Mouse (Mus musculus): Measurements from ENCODE around the gene Olfr790. TPM values are rescaled to one million over a fixed set of nuclear protein-coding genes. Genes with fewer than 3 reads are reported as not detected.

The Olfr790 gene
- not detected in 2 replicates for polyA plus RNA-seq (2012; ENCODE audit: low replicate concordance)

GRCm38 (mm10) chr10:129498192-129498591 lies at the start of gene Olfr790:
Olfr790 (plus strand) TSS chr10:129498492.

GRCm38 (mm10) chr10:129461562-129461961 lies 36.7 kb upstream of the Olfr790 start, which contains the start of gene Olfr787:
Olfr787 (plus strand) TSS chr10:129461862.

GRCm38 (mm10) chr10:129470698-129471097 lies 27.6 kb upstream of the Olfr790 start, which contains the start of gene Olfr788:
Olfr788 (plus strand) TSS chr10:129470998.

GRCm38 (mm10) chr10:129484452-129484851 lies 13.8 kb upstream of the Olfr790 start, which contains the start of gene Olfr789:
Olfr789 (plus strand) TSS chr10:129484752.

GRCm38 (mm10) chr10:129521492-129521891 lies 23.2 kb downstream of the Olfr790 start, which contains the start of gene Olfr791:
Olfr791 (plus strand) TSS chr10:129521792.

GRCm38 (mm10) chr10:129538862-129539261 lies 40.6 kb downstream of the Olfr790 start, which contains the start of gene Olfr792:
Olfr792 (plus strand) TSS chr10:129539162.

Other genes starting within 250 kb of the Olfr790 start
- gene Olfr776, start 239.4 kb upstream of the Olfr790 start, polyA plus RNA-seq (2012; ENCODE audit: low replicate concordance) = not detected in 2 replicates
- gene Olfr777, start 227.0 kb upstream of the Olfr790 start, polyA plus RNA-seq (2012; ENCODE audit: low replicate concordance) = not detected in 2 replicates
- gene Olfr780, start 180.4 kb upstream of the Olfr790 start, polyA plus RNA-seq (2012; ENCODE audit: low replicate concordance) = not detected in 2 replicates
- gene Olfr781, start 169.6 kb upstream of the Olfr790 start, polyA plus RNA-seq (2012; ENCODE audit: low replicate concordance) = not detected in 2 replicates
- gene Olfr782, start 149.6 kb upstream of the Olfr790 start, polyA plus RNA-seq (2012; ENCODE audit: low replicate concordance) = not detected in 2 replicates
- not detected in 2 replicates for gene Olfr784, start 114.4 kb upstream of the Olfr790 start, polyA plus RNA-seq (2012; ENCODE audit: low replicate concordance)
- not detected in 2 replicates for gene Olfr785, start 93.1 kb upstream of the Olfr790 start, polyA plus RNA-seq (2012; ENCODE audit: low replicate concordance)
- not detected in 2 replicates for gene Olfr786, start 71.2 kb upstream of the Olfr790 start, polyA plus RNA-seq (2012; ENCODE audit: low replicate concordance)
- gene Olfr787, start 36.6 kb upstream of the Olfr790 start, polyA plus RNA-seq (2012; ENCODE audit: low replicate concordance) = not detected in 2 replicates
- not detected in 2 replicates for gene Olfr788, start 27.5 kb upstream of the Olfr790 start, polyA plus RNA-seq (2012; ENCODE audit: low replicate concordance)
- not detected in 2 replicates for gene Olfr789, start 13.7 kb upstream of the Olfr790 start, polyA plus RNA-seq (2012; ENCODE audit: low replicate concordance)
- not detected in 2 replicates for gene Olfr791, start 23.3 kb downstream of the Olfr790 start, polyA plus RNA-seq (2012; ENCODE audit: low replicate concordance)
- not detected in 2 replicates for gene Olfr792, start 40.7 kb downstream of the Olfr790 start, polyA plus RNA-seq (2012; ENCODE audit: low replicate concordance)
- not detected in 2 replicates for gene Olfr794, start 69.2 kb downstream of the Olfr790 start, polyA plus RNA-seq (2012; ENCODE audit: low replicate concordance)
- not detected in 2 replicates for gene Olfr796, start 114.1 kb downstream of the Olfr790 start, polyA plus RNA-seq (2012; ENCODE audit: low replicate concordance)
- gene Olfr798, start 129.4 kb downstream of the Olfr790 start, polyA plus RNA-seq (2012; ENCODE audit: low replicate concordance) = not detected in 2 replicates
- not detected in 2 replicates for gene Olfr799, start 139.0 kb downstream of the Olfr790 start, polyA plus RNA-seq (2012; ENCODE audit: low replicate concordance)
- gene Olfr800, start 159.2 kb downstream of the Olfr790 start, polyA plus RNA-seq (2012; ENCODE audit: low replicate concordance) = not detected in 2 replicates
- not detected in 2 replicates for gene Olfr801, start 175.4 kb downstream of the Olfr790 start, polyA plus RNA-seq (2012; ENCODE audit: low replicate concordance)
- 0.15 TPM in 1 of 2 replicates, not detected in the other for gene Olfr802, start 189.7 kb downstream of the Olfr790 start, polyA plus RNA-seq (2012; ENCODE audit: low replicate concordance)
- gene Olfr803, start 195.8 kb downstream of the Olfr790 start, polyA plus RNA-seq (2012; ENCODE audit: low replicate concordance) = not detected in 2 replicates
- gene Olfr804, start 204.7 kb downstream of the Olfr790 start, polyA plus RNA-seq (2012; ENCODE audit: low replicate concordance) = not detected in 2 replicates
- gene Olfr805, start 230.9 kb downstream of the Olfr790 start, polyA plus RNA-seq (2012; ENCODE audit: low replicate concordance) = not detected in 2 replicates
- not detected in 2 replicates for gene Olfr806, start 243.4 kb downstream of the Olfr790 start, polyA plus RNA-seq (2012; ENCODE audit: low replicate concordance)